Mouse (Mus musculus) intestine, embryonic 14.5 days (tissue): ENCODE results near the gene Fam120a. TPM values are rescaled to one million over a fixed set of nuclear protein-coding genes. Genes with fewer than 3 reads are reported as not detected.

Experiments
- ATAC-seq: fragments of 200-750 bp; cut with Nextera tagmentation; replicated peaks from 2 replicates; pipeline ENCODE4 v1.8.0; 2017; ENCODE audit warnings: low read depth, moderate number of reproducible peaks, moderate TSS enrichment, moderate library complexity; ENCODE audit not compliant: low FRiP score, low TSS enrichment
- DNase-seq: peaks from one replicate; pipeline ENCODE4 v3.0.0-alpha.2; 2018; ENCODE audit warnings: low spot score
- H3K27ac ChIP-seq: fragments of 300-500 bp; sonication (generic); 2 replicates; pipeline ENCODE4 v1.5.1; 2014; ENCODE audit warnings: low read depth, mild to moderate bottlenecking, control low read depth
- H3K27me3 ChIP-seq: fragments of 300-500 bp; sonication (generic); replicated peaks from 2 replicates; pipeline ENCODE4 v1.6.1; 2014; ENCODE audit warnings: low read length, control low read depth; ENCODE audit not compliant: control insufficient read depth, insufficient read depth
- H3K36me3 ChIP-seq: fragments of 300-500 bp; sonication (generic); 2 replicates; pipeline ENCODE4 v1.6.1; 2014; ENCODE audit warnings: low read length, control low read depth; ENCODE audit not compliant: control insufficient read depth, insufficient read depth
- H3K4me1 ChIP-seq: fragments of 300-500 bp; sonication (generic); replicated peaks from 2 replicates; pipeline ENCODE4 v1.6.1; 2014; ENCODE audit warnings: low read length, control low read depth, mixed read lengths; ENCODE audit not compliant: control insufficient read depth, insufficient read depth
- H3K4me2 ChIP-seq: fragments of 300-500 bp; sonication (generic); 2 replicates; pipeline ENCODE4 v1.6.1; 2014; ENCODE audit warnings: low read length
- H3K4me3 ChIP-seq: fragments of 300-500 bp; sonication (generic); 2 replicates; pipeline ENCODE4 v1.5.1; 2014; ENCODE audit warnings: low read depth, low read length, control low read depth, mixed read lengths
- H3K9ac ChIP-seq: fragments of 300-500 bp; sonication (generic); 2 replicates; pipeline ENCODE4 v1.6.1; 2014; ENCODE audit warnings: mild to moderate bottlenecking, low read length
- H3K9me3 ChIP-seq: fragments of 300-500 bp; sonication (generic); 2 replicates; pipeline ENCODE4 v1.6.1; 2016; ENCODE audit warnings: low read length, control low read depth; ENCODE audit not compliant: control insufficient read depth
- WGBS: fragments of 180-500 bp; shearing (Covaris S2); extraction: QIAGEN DNeasy Blood & Tissue Kit; methylation state at CpG from one replicate; pipeline ENCODE4 v1.1.7; 2014; 5-methylcytosine and 5-hydroxymethylcytosine counted together
- polyA plus RNA-seq: library from polyadenylated mRNA; unstranded; fragments of >200 nt; fragmentation: Nextera tagmentation; extraction: Ambion mirVana; gene quantifications from 2 replicates; pipeline ENCODE4 v1.2.1, GENCODE M21; 2014

Gene Fam120a
- polyA plus RNA-seq: 43.0 and 43.8 TPM in 2 replicates

DNA sequence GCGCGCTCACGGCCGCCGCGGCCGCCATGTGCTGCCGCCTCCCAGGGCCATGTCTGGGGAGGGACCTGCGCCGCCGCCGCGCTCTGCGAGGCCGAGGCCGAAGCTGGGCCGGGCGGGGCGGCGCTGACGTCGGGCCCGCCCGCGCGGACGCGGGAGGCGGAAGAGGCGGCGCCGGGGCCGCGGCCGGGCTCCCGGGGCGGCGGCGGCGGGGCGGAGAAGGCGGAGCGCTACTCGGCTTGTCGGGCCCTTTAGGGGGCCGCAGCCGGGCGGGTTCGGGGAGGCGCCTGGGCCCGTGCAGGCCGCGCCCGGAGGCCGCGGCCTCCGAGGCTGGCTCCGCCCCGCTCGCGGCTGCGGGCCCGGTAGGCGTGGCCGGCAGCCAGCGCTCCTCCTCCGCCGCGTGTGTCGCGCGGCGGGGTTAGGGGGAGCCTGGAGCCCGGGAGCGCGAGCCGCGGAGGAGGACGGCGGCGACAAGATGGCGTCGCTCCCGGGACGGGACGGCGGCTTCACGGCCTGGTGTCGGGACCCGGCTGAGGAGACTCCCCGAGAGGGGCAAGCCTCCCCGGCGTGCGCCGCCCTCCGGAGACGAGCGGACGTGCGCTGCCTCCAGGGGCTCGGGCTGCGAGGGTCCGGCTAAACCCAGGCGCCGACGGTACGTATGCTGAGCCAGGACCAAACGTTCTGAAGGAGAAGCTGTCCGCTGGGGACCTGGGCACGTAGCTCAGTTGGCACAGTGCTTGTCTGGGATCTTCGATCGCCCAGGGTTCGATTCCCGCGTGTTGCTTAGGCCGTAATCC, at the start of gene Fam120a:
Gene Fam120a, minus strand, starts transcription at position 62 of the 794 bp plus-strand sequence.
- peak within 1 kb of the TSS; percentile 96 for H3K27ac ChIP-seq
- no peaks in the 10 kb centered on the region for H3K9me3 ChIP-seq
- peaks cover 22% of the 10 kb centered on the region for H3K4me1 ChIP-seq
- H3K9ac ChIP-seq: peak within 1 kb of the TSS; percentile 91
- peak within 1 kb of the TSS; percentile 97 for H3K4me3 ChIP-seq
- DNase-seq: peak; percentile 92
- H3K4me2 ChIP-seq: peak within 1 kb of the TSS; percentile 98
- ATAC-seq: peak; percentile 88
- no peaks in the 10 kb centered on the region for H3K36me3 ChIP-seq
- under 1% methylated on average over 79 of the region's 116 CpGs for whole genome bisulfite sequencing
- no peaks in the 10 kb centered on the region for H3K27me3 ChIP-seq

DNA sequence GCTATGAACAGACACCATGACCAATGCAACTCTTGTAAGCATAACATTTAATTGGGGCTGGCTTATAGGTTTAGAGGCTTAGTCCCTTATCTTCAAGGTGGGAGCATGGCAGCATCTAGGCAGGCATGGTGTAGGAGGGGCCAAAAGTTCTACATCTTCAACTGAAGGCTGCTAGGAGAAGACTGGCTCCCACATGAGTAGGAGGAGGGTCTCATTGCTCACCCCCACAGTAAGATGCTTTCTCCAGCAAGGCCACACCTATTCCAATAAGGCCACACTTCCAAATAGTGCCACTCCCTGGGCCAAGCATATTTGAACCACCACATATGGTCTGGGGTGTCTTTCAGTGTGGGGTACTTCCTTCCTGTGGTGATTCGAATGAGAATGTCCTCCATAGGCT, 49.6 kb upstream of the Fam120a start:
- no peaks in the 10 kb centered on the region for H3K27me3 ChIP-seq
- no peak overlapping the region for H3K4me2 ChIP-seq
- WGBS: 97% methylated on average over 1 of the region's 1 CpGs
- H3K27ac ChIP-seq: no peak overlapping the region
- H3K4me1 ChIP-seq: peaks cover 16% of the 10 kb centered on the region
- H3K9me3 ChIP-seq: peaks cover 7% of the 10 kb centered on the region; the same call in 1 of the 2 replicates
- no peaks in the 10 kb centered on the region for H3K36me3 ChIP-seq
- ATAC-seq: no peak
- H3K9ac ChIP-seq: no peak overlapping the region
- H3K4me3 ChIP-seq: no peak overlapping the region
- no peak for DNase-seq

DNA sequence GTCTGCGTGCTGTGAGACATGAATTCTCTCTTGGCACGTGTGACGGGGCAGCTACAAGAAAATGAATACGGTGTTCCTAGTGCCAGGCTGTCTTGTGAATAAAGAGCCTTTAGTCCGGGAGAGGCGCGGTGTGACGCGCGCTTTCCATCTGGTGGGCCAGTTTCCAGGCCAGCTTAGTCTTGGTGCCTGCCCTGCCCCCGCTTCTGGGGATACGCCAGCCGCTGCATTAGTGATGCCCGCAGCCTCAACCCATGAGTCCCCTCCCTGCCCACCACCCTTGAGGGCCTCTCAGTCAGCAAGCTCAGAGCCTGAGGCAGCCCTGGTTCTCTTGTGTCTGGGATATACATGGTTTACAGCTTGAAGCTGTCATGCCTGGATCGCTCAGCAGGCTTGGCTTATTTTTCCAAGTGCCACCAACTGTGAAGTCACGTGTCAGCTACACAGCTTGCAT, 48.5 kb upstream of the Fam120a start:
- H3K4me2 ChIP-seq: peak overlapping the region; percentile 46
- ATAC-seq (peak; percentile 29; the same call in 1 of the 2 replicates), DNase-seq (peak; percentile 71)
- H3K9ac ChIP-seq: peak overlapping the region; percentile 25
- H3K27me3 ChIP-seq: no peaks in the 10 kb centered on the region
- peak overlapping the region; percentile 54 for H3K27ac ChIP-seq
- 13% methylated on average over 16 of the region's 16 CpGs for WGBS
- peaks cover 7% of the 10 kb centered on the region; the same call in 1 of the 2 replicates for H3K9me3 ChIP-seq
- H3K4me1 ChIP-seq: peaks cover 16% of the 10 kb centered on the region
- peak overlapping the region; percentile 12; the same call in 1 of the 2 replicates for H3K4me3 ChIP-seq
- no peaks in the 10 kb centered on the region for H3K36me3 ChIP-seq

DNA sequence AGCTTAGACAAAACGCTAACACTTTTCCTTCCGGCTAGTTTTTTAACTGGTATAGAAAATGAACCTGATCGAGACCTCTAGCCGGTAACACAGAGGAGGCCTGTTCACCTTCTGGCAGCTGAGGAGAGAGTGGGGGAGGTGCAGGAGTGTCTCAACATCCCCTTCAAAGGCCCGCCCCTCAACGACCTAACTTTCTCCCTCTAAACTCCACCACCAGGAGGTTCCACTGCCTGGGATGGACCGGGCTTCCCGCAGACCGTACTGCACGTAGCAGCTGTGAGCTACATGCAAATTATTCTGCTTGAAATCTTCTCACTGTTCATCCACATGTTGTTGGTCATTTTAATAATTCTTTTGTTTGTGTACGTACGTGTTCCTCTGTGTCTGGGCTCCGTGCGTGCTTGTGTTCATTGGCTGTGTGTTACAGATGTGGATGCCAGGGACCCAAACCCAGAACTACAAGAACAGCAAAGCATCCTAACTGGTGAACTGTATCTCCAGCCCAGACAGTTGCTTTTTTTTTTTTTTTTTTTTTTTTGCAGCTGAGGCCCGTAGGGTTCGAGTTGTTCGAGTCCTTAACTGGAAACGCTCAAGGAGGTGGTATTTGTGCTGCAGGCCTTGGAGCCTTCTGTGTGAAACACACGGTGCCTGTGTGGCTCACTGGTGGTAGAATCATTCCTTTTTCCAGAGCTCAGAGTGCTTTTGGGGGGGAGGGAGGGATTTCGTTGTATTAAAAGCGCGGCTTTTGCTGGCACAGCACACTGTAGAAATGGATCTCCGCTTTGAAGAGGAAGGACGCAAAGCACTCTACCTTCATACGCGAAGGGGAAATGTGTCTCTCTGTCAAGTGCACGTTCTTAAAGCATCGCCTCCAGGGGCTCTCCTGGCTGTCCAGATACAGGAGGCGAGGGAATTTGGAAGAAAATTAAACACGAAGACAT, 47.8 kb upstream of the Fam120a start:
- H3K9me3 ChIP-seq: peaks cover 7% of the 10 kb centered on the region; the same call in 1 of the 2 replicates
- DNase-seq: peak; percentile 77
- WGBS: 9% methylated on average over 30 of the region's 30 CpGs
- H3K4me1 ChIP-seq: peaks cover 16% of the 10 kb centered on the region
- no peaks in the 10 kb centered on the region for H3K36me3 ChIP-seq
- H3K27ac ChIP-seq: peak overlapping the region; percentile 54
- peak overlapping the region; percentile 25 for H3K9ac ChIP-seq
- peak; percentile 78; the same call in 1 of the 2 replicates for ATAC-seq
- H3K4me3 ChIP-seq: peak overlapping the region; percentile 12
- H3K4me2 ChIP-seq: peak overlapping the region; percentile 46
- H3K27me3 ChIP-seq: no peaks in the 10 kb centered on the region

- no peak overlapping the region for H3K9ac ChIP-seq
- peaks cover 16% of the 10 kb centered on the region for H3K4me1 ChIP-seq
- no peaks in the 10 kb centered on the region for H3K36me3 ChIP-seq
- H3K27me3 ChIP-seq: no peaks in the 10 kb centered on the region
- H3K4me3 ChIP-seq: no peak overlapping the region
- DNase-seq (no peak), ATAC-seq (no peak)
- WGBS: 73% methylated on average over 5 of the region's 5 CpGs
- H3K4me2 ChIP-seq: no peak overlapping the region
- H3K9me3 ChIP-seq: peaks cover 7% of the 10 kb centered on the region; the same call in 1 of the 2 replicates
- no peak overlapping the region for H3K27ac ChIP-seq
These were observed 45.5 kb upstream of the Fam120a start for GRCm38 (mm10) chr13:49013206-49013794.

DNA sequence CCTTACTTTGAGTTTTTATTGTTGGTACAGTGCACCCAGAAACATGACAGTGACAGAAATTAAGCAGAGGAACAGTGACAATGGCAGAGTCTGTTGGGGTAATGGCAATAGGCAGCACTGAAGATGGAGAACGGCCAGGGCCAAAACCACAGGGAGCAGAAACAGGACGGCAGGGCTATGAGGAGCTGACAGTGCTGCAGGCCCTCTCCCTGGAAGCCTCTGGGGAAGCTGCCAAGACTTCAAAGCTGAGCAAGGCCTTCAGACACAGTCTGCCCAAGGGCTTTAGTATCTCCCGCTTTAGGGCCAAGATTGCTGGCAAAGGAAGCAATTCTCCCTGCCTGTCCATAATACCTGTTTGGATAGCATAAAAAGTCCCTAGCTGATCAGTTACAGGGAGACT, 33.9 kb upstream of the Fam120a start:
- Histone ChIP-seq H3K4me2 (no peak overlapping the region), H3K9ac (no peak overlapping the region), H3K36me3 (no peaks in the 10 kb centered on the region), H3K27me3 (no peaks in the 10 kb centered on the region), H3K9me3 (no peaks in the 10 kb centered on the region), H3K4me1 (no peaks in the 10 kb centered on the region), H3K27ac (no peak overlapping the region), H3K4me3 (no peak overlapping the region)
- 55% methylated on average over 3 of the region's 3 CpGs for WGBS
- DNase-seq (no peak), ATAC-seq (no peak)

DNA sequence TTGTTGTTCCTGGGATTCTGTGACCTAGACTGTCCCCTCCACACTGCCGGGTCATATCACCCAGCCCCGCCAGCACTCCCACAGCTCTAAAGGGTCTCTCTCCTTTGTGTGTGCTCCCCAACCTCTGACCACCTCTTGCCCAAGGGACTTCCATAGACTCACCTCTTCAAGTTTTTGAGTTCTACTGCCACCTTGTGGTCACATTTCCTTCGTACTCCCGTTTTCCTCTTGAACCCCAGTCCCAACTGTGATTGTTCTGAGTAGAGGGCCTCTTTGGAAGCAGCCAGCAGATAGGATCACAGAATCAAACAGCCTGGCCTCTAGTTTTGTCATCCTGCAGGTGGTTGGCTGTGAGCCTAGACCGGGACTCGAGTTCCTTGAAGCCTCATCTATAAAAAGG, 30.8 kb upstream of the Fam120a start:
- Histone ChIP-seq H3K27ac (no peak overlapping the region), H3K9ac (no peak overlapping the region), H3K4me3 (no peak overlapping the region), H3K9me3 (no peaks in the 10 kb centered on the region), H3K4me2 (no peak overlapping the region), H3K36me3 (no peaks in the 10 kb centered on the region), H3K27me3 (no peaks in the 10 kb centered on the region), H3K4me1 (no peaks in the 10 kb centered on the region)
- peak; percentile 77 for DNase-seq
- ATAC-seq: no peak; the same call in 1 of the 2 replicates
- 12% methylated on average over 6 of the region's 6 CpGs for WGBS

- Histone ChIP-seq H3K27me3 (no peaks in the 10 kb centered on the region), H3K27ac (no peak overlapping the region), H3K9me3 (no peaks in the 10 kb centered on the region), H3K4me3 (no peak overlapping the region), H3K4me2 (no peak overlapping the region), H3K4me1 (no peaks in the 10 kb centered on the region), H3K36me3 (no peaks in the 10 kb centered on the region), H3K9ac (no peak overlapping the region)
- WGBS: 87% methylated on average over 4 of the region's 4 CpGs
- DNase-seq (no peak), ATAC-seq (no peak)
These were observed 28.9 kb upstream of the Fam120a start for GRCm38 (mm10) chr13:48996731-48997130.
